Mouse (Mus musculus): ENCODE results near the gene Hist1h2ab.
"Not testable (repeated sequence)": the region's sequence is repeated elsewhere in the genome, so short reads cannot be mapped to it uniquely, and the experiment has no call there.

DNA sequence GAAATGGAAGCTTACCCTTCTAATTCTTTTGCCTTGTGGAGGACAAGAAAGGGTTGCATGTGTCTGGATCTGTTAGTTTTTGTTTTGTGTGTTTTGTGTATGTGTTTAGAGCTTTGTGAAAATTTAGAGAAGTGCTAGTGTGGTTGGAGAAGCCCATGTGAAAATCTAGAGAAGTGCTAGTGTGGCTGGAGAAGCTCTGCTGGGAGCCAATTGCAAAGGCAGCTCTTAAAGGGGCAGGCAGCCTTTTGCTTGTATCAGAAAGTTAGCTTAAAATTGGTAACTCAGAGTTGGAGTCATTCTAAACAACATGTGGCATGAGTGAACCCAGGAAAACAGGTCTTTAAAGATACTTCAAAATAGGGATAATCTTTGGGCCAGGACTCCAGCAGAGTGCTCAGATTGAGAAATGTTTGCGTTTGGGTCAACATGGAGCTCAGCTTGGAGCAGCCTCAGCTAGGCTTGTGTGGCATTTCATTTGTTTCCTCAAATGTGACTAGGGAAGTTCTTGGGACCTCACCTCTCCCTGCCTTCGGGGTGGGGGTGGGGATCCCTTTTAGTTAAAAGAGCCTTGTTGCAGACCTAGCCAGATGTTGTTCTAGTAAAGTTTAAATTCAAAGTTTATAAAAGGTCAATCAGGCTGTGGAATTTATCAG is 33.2 kb upstream of the Hist1h2ab start:
- TF ChIP-seq CTCF (IDR thresholded peaks at IDR 0.05; ENCODE audit: borderline replicate concordance, insufficient read depth, low read depth, low read length); POLR2A (IDR thresholded peaks at IDR 0.05; ENCODE audit: borderline replicate concordance, insufficient read depth, low read length): not testable (repeated sequence)

Data from cerebellum, adult 2 months (tissue).